Mouse (Mus musculus): ENCODE data around the gene Sult2b1.

Sult2b1 gene

DNA sequence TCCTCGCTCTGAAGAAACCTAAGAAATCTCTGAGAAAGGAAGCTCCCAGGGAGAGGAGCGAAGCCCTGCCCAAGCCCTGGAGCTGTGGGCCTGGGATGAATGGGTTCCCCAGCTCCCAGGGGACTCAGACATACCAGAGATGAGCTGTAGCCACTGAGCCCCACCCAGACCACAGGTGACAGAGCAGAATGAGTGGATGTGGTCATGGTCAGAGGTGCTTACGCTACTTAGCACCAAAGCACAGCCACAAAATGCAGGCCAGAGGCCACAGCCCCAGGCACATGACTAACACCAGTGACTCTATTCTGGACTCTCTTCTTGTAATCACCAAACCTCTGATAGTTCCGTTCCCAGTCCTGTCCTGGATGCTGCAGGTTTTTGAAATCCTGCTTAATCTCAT, 13.4 kb downstream of the Sult2b1 start:
- DNase-seq (ENCODE audit: extremely low spot score, low spot score), result no peak

DNA sequence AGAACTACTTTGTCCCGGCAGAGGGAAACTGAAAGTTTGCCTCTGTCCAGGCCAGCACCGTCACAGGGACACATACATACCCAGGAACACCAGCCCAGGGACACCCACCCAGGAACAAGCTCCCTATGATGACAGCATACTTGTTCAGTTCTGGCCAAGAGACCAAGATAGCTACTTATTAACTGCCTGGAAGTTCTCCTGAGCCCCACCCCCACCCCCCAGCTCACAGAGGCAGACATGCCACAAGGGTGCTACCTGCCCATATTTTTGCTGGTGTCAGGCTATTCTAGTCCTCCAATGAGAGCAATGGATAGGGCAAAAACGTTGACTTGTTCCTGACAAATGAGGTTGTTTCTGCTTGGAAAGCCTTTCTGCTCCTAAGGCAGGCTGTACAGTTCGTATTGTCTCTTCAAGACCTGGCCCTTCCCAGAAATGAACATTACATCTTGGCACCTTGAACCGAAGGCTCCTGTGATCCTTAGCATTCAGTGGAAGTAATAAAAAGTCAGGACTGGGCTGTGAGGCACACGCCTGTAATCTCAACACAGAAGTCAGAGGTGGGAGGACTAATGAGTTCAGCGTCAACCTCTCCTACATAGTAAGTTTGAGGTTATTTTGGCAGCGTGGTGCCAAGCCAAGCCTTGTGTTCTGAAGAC, 13.9 kb downstream of the Sult2b1 start:
- no peak for DNase-seq (ENCODE audit: extremely low spot score, low spot score)

DNA sequence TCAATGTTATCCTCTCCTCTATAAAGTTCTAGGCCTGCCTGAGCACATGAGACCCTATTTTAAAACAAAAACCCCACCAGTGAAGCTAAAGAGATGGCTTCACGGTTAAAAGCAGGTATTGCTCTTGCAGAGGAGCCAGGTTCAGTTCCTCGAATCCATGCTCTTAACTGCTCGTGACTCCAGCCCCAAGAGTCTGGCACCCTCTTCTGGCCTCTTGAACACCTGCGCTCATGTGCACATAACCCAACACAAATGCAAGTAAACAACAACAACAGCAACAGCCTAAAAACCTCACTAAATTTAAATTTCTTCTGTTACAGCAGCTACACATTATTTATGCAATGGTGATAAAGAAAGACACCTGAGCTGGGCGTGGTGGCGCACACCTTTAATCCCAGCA, 17.0 kb downstream of the Sult2b1 start:
- no peak for DNase-seq (ENCODE audit: extremely low spot score, low spot score)

DNA sequence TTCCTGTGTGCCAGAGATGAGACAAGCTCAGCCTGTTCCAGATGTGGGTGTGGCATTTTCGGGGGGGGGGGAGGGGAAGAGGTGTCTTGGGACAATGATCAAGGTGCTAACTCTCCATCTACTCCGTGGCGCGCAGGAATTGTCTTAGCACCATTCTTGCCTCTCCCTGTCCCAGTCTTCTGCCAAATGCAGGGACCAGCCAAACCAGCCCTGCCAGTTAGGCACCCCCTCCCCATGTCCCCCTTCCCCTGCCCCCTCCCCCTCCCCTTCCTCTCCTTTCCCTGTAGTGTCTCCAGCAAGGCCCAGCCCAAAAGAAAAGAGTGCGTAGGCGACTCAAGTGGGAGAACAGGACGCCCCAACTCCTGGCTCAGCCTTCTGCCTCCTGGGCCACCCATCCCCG, 17.7 kb downstream of the Sult2b1 start:
- no peak for DNase-seq (ENCODE audit: extremely low spot score, low spot score)

DNA sequence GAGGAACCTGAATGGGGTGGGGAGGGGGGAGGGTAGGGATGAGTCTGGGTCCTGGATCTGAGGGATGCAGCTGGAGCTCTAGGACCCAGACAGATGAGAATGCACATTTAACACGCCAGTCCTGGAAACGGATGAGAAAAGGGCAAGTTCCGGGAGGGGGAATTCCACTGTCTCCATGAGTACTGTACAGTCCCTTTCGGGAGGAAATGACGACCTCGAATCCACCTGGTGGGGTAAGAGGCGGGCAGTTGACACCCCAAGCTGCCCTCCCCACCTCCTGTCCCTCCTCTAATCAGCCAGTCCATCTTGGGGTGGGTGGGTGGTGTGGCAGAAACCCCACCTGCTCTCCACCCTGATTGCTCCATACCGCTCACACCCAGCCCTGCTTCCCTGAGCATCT, 18.5 kb downstream of the Sult2b1 start:
- no peak for DNase-seq (ENCODE audit: extremely low spot score, low spot score)

DNA sequence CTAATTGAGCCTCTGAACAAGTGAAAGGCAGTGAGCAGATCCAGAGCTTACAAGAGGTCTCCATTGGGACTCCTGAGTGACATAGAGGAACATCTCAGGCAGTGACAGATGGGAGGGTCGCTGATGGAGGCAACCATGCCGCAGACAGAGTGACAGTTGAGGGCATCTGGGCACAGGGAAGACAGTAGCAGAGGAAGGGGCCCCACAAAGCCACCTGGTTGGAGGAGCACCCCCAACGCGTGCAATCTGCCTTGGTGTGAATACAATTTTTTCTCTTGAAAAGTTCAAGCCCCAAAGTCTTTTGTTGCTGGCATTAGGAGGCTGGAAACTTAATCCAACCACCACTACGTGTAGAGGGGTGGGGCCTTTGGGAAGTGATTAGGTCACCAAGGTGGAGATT, 24.3 kb downstream of the Sult2b1 start:
- no peak for DNase-seq (ENCODE audit: extremely low spot score, low spot score)

DNA sequence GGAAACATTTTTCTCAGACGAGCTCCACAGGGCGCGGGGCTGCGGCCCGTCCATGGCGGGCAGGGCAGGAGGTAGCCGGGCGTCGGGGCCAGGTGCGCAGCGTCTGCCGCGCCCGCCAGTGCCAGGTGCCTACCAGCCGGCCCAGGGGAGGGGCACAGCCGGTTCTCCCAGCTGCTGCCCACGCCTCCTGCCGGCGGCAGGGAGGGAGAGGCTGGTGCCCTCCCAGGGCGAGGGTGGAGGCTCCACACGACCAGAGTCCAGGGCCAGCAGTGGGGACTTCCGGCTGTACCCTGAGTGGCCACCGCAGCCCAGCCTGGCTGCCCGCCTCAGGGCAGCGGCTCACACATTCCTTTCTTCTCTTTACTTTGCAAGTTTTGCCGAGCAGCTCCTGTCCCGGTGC, 25.1 kb downstream of the Sult2b1 start:
- no peak for DNase-seq (ENCODE audit: extremely low spot score, low spot score)

DNA sequence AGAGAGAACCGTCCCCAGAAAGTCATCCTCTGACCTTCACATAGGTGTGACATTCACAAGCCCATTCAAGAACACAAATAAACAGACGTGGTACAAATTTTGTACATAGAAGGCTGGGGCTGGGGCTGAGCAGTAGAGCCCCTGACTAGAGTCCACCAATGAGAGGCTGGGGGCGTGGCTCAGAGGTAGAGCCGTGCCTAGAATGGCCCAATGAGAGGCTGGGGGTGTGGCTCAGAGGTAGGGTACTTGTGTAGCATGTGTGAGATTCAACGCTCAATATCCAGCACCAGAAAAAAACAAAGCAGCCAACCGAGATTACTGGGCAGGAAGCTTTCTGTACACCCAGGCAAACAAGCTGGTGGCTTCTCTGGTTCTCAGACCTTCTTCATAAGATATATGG, 28.8 kb downstream of the Sult2b1 start:
- no peak for DNase-seq (ENCODE audit: extremely low spot score, low spot score)

DNA sequence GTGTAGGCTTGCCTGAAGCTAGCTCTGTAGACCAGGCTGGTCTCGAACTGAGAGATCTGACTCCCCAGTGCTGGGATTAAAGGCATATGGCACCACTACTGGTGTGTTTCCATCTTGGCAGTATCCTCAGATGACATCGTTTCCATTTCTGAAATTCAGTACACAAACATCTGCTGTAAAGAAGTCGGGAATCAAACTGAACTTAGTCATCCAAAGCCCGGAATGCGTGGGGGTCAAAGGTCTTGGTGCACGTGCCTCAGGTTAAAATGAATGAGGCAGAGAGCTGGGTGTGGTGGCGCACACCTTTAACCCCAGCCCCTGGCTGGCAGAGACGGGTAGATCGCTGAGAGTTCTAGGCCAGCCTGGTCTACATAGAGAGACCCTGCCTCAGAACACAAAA, 34.3 kb downstream of the Sult2b1 start:
- DNase-seq (ENCODE audit: extremely low spot score, low spot score), result no peak

DNA sequence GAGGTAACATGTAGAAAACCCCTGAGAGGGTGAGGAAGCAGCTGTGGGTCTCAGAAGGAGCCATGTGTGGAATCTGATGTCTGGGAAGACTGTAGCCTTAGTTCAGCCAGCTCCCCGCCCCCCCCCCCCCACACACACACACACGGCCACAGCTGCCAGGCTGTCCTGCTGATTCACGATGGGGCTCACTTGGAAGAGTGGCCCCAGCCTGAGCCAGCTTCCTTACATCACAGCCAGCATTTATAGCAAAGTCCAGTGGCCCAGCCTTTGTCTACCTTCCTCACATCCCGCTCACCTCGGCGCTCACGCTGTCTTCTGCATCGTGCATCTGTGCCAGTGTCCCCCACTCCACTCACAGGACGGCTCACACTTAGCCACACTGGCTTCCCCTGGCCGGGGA, 35.1 kb downstream of the Sult2b1 start:
- DNase-seq (ENCODE audit: extremely low spot score, low spot score), result no peak

DNA sequence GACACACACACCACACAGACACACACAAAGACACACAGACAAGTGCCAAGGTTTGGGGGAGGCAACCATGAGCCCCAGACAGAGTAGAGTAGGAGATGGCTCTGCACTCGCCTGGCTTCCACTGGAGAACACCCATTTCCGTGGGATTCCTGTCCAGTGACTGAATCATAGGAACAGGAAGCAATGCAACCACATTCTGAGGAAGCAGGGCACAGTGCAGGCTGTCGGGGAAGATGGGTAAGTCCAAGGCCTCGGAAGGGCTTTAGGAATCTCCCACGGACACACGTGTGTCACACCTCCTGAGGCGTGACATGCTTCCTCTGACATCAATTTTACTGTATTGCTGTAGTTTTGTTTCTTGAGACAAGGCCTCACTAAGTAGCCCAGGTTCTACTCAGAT, 36.4 kb downstream of the Sult2b1 start:
- DNase-seq (ENCODE audit: extremely low spot score, low spot score), result no peak

DNA sequence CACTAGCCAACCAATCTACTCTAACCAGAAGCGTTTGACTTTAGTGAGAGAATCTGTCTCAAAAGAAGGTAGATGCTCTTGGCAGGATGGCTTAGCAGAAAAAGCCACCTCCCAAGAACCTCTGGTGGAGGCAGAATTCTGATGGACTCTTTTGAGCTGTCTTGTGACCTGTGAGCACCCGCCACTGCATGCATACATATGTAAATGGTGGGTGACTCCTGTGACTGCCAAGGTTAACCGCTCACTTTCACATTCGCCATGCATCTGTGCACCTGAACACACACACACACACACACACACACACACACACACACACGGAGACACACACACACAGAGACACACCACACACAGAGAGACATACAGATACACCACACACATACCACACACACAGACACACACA, 37.0 kb downstream of the Sult2b1 start:
- DNase-seq (ENCODE audit: extremely low spot score, low spot score), result no peak

DNA sequence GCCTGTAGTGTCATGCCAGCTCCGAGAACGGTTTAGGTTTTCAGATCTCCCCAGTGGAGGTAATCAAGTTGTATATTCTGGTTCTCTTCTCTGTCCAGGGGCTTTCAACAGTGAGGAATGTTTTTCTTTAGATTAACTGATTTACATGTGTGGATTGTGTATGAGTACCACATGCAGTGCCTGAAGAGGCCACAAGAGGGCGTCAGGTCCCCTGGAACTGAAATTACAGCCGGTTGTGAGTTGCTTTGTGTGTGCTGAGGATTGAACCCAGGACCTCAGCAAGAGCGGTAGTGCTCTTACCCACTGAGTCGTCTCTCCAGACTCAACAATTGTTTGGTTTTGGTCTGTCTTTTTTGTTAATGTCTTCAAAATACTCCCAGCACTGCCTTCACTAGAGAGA, 38.0 kb downstream of the Sult2b1 start:
- DNase-seq (ENCODE audit: extremely low spot score, low spot score), result no peak

DNA sequence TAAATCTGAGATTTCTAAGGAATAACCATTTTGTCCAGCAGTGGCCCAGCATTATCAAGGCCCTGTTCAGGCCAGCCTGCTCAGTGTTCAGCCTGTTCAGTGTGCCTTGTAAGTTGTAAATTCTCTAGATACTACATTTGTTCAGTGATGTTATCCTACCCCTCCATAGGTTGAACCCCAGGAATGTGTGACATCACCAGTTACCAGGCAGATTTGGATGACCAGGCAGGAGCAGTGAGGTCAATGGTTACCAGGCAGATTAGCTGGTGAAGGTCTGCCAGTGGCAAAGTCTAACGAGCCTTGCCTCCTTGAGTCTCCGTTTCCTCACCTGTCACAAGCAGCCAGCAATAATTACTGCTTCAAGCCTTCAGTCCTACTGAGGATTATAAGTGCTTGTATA, 40.1 kb downstream of the Sult2b1 start:
- DNase-seq (ENCODE audit: extremely low spot score, low spot score), result peak; percentile 50

DNA sequence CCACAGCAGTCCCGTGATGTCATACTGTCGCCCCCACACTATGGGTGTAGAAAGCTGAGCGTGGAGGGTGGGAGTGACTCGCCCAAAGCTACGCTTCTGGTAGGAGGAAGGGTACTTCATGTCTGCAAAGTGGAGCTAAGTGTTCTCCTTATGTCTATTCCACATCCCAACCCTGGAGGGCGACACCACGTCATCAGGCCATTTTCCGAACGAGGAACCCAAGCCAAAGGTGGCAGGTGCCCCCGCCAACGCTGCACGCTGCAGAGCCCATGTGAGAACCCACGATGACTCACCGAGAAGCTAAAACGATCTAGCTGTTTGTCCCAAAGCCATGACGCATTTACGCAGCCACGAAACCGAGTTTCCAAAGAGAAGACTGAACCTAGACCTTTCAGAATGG, 42.1 kb downstream of the Sult2b1 start:
- no peak for DNase-seq (ENCODE audit: extremely low spot score, low spot score)

DNA sequence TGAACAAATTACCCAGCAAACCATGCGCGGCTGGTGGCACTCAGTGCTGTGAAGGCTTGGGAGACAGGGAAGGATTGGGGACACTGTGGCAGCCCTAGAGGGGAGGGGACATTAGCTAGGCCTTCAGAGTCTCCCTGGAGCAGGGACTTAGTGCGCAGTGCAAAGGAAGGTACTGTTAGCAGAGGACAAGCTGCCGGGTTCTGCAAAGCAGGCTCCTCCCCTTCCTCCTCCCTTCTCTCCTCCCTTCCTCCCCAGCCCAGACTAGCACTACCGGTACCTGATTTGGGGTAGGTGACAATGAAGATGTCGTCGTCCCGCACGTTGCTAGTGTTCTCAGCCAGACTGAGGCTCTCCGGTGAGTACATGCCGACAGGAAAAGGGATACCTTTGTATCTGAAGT, 42.7 kb downstream of the Sult2b1 start:
- no peak for DNase-seq (ENCODE audit: extremely low spot score, low spot score)

DNA sequence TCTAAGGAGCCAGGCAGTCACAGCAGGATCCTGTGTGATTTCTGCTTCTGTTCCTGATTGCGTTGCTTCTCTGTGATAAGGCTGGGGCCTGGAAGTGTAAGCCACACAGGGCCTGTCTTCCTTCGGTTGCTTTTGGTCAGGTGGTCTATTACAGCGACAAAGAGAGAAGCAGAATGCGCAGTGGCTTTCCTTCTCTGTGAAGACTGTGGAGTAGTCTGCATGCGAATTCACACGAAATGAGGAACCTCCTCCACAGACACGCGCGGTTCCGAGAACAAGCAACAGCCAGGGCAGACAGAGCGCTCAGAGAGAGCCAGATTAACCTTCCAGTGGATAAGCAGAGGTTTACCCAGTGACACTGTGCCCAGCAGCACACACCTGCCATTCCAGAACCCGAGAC, 43.2 kb downstream of the Sult2b1 start:
- DNase-seq (ENCODE audit: extremely low spot score, low spot score), result no peak

DNA sequence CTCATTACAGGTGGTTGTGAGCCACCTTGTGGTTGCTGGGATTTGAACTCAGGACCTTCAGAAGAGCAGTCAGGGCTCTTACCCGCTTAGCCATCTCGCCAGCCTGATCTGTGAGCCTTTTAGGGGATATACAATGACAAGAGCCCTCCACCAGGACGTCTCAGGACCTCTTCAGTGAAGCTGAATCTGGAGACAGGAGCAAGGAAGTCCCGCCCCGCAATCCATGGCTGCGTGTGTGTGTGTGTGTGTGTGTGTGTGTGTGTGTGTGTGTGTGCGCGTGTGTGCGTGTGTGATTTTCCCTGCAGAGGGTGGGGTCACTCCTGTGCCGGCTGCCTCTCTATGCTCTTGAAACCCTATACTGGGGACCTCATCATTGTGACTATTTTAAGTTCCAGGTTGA, 44.6 kb downstream of the Sult2b1 start:
- DNase-seq (ENCODE audit: extremely low spot score, low spot score), result no peak

DNA sequence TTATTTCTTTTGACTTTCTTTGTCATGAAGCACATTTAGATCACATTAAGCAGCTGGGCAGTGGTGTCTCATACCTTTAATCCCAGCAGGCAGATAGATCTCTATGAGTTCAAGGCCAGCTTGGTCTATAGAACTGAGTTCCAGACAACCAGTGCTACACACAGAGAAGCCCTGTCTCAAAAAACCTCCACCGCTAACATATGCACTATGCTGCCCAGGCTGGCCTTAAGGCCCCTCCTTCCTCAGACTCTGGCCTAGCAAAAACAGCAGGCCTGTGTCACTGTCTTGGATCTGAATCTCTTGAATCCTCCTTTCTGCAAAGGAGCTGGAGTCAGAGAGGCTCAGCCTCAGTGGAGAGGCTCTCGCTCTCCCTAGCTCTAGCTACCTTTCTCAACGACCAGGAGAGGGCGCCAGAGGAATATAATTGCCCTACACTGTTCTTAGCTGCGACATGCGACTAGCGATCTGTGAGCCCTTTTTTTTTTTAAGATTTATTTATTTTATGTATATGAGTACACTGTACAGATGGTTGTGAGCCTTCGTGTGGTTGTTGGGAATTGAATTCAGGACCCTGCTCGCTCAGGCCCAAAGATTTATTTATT, 45.2 kb downstream of the Sult2b1 start:
- peak; percentile 82 for DNase-seq (ENCODE audit: extremely low spot score, low spot score)

DNA sequence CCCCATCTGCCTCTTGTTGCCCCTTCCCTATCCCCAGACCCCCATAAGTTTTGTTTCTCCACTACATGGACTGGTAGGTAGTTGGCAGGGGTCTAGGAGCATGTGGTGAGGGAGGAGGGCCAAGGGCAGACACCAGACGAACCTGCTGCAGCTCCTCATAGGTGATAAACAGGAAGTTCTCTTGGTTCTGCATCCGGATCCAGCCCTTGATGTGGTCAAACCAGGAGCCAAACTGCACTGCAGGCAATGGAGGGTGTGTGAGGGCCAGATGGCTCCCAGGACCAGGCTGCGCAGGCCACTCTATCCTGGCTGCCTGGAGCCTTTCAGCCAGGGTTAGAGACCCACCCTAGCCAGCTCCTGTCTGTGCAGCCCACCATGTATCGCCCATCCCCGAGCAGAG, 51.0 kb downstream of the Sult2b1 start:
- no peak for DNase-seq (ENCODE audit: extremely low spot score, low spot score)

DNA sequence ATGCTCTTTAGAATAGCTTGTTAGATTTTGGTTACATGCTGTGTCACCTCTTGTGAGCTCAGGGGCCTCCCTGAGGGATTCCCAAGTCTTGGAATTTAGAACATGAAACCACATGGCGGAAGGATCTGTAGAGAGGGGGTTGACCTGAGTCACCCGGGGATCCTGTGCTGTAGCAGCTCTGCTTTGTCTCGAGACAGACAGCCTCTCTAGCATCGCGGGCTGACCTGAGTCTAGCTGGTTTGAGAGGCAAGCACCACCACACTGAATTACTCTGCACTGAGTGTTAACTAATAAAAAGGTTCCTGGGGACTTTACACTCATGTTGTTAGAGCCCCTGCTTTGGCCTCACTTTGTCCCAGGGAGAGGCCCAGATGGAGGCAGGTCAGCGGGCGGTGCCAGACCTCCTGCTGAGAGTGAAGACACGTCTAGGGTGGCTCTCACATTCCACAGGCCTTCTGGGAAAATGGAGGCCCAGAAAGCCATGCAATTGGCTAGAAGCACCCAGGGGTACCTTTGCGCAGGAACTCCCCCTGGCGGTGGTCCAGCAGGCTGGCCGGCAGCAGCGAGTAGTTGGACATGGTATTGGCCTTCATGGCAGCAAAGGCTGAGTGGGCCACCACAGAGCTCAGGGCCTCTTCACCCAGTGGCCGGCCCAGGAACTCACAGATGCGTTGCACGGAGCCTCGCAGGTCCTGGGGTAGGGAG, 53.6 kb downstream of the Sult2b1 start:
- peak; percentile 69 for DNase-seq (ENCODE audit: extremely low spot score, low spot score)

DNA sequence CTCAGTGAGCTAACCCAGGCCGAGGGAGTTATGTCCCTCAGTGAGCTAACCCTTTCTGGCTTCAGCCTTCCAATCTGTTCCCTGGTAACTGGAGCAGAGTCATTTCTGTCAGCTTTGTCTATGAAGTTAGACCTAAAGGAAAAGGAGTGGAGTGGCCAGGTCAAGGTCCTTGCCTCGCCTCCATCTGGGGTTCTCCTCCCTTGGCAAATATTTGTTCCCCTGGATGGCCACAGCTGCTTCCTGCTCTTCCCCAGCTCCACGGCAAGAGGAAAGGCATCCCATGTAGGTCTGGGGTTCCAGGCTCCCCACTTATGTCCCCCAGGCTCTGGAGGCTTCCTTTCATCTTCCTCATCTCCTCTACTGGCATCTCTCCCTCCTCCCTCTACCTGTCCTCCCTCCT, 56.8 kb downstream of the Sult2b1 start:
- no peak for DNase-seq (ENCODE audit: extremely low spot score, low spot score)

DNA sequence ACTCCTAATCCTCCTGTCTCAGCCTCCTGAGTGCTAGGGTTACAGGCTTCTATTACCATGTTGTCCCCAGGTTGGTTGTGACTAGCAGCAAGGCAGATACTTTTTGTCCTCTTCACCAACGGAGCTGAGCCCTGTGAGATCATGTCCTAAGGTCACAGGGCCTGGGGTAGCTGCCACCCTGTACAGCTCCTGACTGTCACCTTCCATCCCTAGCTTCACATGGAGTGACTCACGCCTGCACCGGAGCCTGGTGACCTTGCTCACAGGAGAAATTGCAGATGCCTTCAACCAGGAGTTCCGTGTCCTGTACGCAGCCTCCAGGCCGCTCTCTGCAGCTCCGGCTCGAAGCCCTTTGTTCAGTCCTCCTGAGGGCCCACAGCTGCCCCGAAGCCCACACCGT, 58.0 kb downstream of the Sult2b1 start:
- no peak for DNase-seq (ENCODE audit: extremely low spot score, low spot score)
